Mouse (Mus musculus): ENCODE data around the gene Apba1. TPM values are rescaled to one million over a fixed set of nuclear protein-coding genes. Genes with fewer than 3 reads are reported as not detected.

The Apba1 gene
- polyA plus RNA-seq (2021; fragmentation: Nextera tagmentation), result 19.6 and 23.2 TPM in 2 replicates
- long read RNA-seq, experiment 1, partial matches to known transcripts, result 2 of 12 reads
- long read RNA-seq, experiment 1, other reads (novel, unspliced or antisense), result 10 of 12 reads
- long read RNA-seq, experiment 2, partial matches to known transcripts, result 3 of 31 reads
- long read RNA-seq, experiment 2, other reads (novel, unspliced or antisense), result 28 of 31 reads

DNA sequence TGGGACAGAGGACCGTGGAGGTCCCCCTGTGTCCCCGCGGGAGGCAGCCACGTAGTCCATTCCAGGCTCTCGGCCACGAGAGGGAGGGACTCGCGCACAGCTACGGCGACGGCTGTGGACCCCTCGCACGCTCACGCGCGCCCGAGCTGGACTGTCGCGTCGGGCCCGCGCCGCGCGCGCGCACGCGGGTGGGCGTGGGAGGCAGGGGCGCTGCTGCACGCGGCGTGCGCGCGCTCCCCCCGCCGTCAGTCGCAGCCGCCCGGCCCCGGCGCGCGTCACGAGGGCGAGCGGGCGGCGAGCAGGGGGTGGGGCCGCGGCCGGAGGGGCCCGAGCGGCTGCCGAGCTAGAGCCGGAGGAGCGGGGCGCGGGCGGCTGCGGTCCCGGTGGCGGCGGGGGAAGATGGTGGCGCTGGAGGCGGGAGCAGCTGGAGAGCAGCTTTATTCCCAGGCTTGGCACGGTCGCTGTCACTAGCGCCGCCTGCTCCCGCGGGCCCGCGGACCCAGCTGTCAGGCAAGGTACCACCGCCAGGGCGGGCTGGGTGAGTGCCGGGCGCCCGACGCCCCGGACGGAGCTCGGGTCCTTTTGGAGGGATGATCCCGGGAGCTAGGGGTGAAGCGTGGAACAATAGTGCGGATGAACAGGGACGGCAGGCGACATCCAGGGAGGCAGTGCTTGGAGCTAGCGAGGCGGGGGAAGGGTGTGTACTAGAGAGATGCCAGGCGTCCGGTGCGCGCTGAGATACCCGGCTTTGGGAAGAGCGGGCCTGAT, at the start of gene Apba1:
Apba1 (plus strand) TSS at position 334 of the 768 bp plus-strand sequence.

Other genes starting within 250 kb of the Apba1 start
- 4.5 and 6.9 TPM in 2 replicates for gene 1700028P14Rik, start 106.1 kb upstream of the Apba1 start, polyA plus RNA-seq (2021; fragmentation: Nextera tagmentation)
- gene Ptar1, start 71.5 kb upstream of the Apba1 start, polyA plus RNA-seq (2021; fragmentation: Nextera tagmentation), result 59.0 and 71.9 TPM in 2 replicates